Mouse (Mus musculus) lung, postnatal 10 days (tissue): Measurements from ENCODE around the gene Gm42715.
"Not testable (repeated sequence)": the region's sequence is repeated elsewhere in the genome, so short reads cannot be mapped to it uniquely, and the experiment has no call there.

Experiments
- DNase-seq: peaks from one replicate; pipeline ENCODE4 v3.0.0; 2021

Gm42715 gene

DNA sequence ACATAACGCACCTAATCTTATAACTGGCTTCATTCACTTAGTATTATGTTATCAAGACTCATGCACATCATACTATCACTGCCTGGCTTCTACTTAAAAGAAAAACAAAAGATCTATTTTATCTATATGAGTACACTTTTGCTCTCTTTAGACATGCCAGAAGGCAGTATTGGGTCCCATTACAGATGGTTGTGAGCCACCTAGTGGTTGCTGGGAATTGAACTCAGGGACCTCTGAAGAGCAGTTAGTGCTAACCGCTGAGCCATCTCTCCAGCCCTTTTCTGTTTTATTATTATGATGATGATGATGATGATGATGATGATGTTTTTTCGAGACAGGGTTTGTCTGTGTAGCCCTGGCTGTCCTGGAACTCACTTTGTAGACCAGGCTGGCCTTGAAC lies 21.0 kb upstream of the Gm42715 start:
- DNase-seq: peak; percentile 72

GRCm38 (mm10) chr7:127508291-127508690 lies 11.1 kb upstream of the Gm42715 start:
- no peak for DNase-seq

GRCm38 (mm10) chr7:127509830-127510229 lies 9.6 kb upstream of the Gm42715 start:
- not testable (repeated sequence) for DNase-seq

- peak; percentile 28 for DNase-seq
Measured at GRCm38 (mm10) chr7:127511241-127511640, 8.1 kb upstream of the Gm42715 start.

GRCm38 (mm10) chr7:127511808-127512230 lies 7.6 kb upstream of the Gm42715 start, which contains the start of gene Srcap:
Srcap (plus strand) TSS chr7:127511983.
- DNase-seq: peak; percentile 98

GRCm38 (mm10) chr7:127512231-127513015 lies 7.0 kb upstream of the Gm42715 start:
- peak; percentile 94 for DNase-seq

- no peak for DNase-seq
Measured at GRCm38 (mm10) chr7:127513016-127513390, 6.4 kb upstream of the Gm42715 start.

GRCm38 (mm10) chr7:127513781-127514180 lies 5.6 kb upstream of the Gm42715 start:
- no peak for DNase-seq

- no peak for DNase-seq
Measured at GRCm38 (mm10) chr7:127515846-127516245, 3.5 kb upstream of the Gm42715 start.

- DNase-seq: no peak
Measured at GRCm38 (mm10) chr7:127516344-127516743, 3.0 kb upstream of the Gm42715 start.

DNA sequence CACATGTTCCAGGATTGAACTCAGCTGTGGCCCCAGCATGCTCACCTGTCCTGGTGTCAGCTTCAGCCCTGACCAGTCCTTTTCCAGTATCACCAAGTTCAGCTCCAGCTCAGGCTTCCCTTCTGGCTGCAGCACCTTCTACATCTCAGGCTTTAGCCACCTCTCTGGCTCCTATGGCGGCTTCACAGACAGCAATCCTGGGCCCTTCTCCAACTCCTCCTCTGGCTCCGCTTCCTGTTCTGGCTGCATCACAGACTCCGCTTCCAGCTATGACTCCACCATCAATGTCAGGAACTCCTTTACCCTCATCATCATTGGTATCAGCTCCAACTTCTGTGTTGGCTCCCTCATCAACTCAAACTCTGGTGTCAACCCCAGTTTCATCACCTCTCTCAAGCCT lies 22.3 kb downstream of the Gm42715 start:
- no peak for DNase-seq

DNA sequence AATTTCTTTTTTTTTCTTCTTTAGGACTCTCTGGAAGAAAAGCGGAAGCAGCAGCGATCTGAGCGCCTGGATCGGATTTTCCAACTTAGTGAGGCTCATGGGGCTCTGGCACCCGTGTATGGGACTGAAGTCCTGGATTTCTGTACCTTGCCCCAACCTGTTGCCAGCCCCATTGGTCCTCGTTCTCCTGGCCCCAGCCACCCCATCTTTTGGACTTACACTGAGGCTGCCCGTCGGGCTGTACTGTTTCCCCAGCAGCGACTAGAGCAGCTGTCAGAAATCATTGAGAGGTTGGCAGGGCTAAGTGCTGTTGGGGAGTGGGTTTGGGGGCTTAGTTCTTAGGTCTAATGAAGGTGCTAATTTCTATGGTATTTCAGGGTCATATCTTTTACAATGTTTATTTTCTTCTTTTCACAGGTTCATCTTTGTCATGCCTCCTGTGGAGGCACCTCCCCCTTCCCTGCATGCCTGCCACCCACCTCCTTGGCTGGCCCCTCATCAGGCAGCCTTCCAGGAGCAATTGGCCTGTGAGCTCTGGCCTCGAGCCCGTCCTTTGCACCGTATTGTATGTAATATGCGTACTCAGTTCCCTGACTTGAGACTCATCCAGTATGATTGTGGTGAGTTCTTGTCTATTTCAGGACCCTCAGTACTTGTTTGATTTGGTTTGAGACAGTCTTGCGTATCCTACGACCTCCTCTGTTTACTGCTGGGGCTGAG lies 29.9 kb downstream of the Gm42715 start:
- DNase-seq: no peak

DNA sequence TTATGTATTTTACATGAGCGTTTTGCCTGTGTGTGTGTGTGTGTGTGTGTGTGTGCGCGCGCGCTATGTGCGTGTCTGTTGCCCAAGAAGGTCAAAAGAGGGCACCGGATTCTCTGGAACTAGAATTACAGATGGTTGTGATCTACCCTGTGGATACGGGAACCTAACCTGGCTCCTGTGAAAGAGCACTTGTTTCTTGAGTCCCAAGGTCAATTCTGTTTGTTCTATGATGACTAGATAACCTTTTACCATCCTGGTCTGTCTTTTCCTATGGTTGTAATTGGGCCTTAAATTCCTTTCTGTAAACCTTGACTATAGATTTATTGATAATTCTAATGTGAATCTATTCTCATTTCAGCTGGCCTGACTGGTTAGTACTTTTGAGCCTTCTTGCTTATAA lies 32.2 kb downstream of the Gm42715 start:
- no peak for DNase-seq

GRCm38 (mm10) chr7:127560580-127560979 lies 41.2 kb downstream of the Gm42715 start:
- DNase-seq: no peak

DNA sequence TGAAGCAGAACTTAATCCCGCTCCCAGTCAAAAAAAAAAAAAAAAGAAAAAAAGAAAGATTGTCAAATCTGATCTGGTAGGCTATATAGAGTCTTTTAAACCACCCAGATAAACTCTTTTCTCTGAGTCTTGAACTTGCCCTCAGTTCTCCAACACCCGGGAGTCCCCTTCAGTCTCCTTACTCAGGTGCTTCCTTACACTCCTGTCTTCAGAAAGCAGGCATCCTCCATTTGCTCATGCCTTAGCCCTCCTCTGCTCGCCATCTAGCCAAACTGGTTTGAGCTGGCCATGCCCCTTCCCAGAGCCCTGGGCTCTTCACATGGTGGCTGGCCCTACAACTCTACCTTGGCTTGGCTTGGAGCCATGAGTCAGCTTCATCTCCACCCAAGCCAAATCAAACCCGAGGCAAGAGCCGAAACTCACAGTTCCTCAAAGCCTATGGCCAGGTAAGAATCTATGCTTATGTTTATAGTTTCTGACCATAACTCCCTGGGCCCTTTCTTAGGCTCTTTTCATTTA lies 42.0 kb downstream of the Gm42715 start, which contains the start of gene Tmem265:
Gene Tmem265, plus strand, starts transcription at position 51 of the 519 bp plus-strand sequence.
- DNase-seq: no peak

GRCm38 (mm10) chr7:127564381-127565150 lies 45.2 kb downstream of the Gm42715 start:
- peak; percentile 51 for DNase-seq

DNA sequence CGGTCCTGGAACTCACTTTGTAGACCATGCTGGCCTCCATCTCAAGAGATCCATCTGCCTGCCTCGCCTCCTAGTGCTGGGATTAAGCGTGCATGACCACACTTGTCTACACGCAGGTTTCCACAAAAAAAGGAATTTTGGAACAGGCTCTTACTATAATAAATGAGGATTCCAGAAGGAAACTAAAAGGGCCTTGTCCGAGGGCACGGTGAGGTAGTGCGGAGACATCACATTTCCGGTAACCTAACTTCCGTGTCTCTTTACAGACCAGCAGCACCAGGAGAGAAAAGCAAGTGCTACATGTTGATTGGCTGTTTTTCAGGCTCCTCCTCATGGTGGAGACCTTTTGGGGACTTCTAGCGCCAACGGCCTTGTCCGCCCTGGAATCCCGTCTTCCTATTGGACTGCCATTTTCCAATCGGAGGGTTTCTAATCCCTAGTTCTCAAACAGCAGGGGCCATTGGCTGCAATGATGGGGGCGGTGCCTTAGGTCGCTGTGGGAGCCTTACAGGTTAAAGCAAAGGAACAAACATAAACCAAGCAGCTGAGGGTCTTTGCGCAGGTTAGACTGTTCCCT lies 53.6 kb downstream of the Gm42715 start, which contains the start of gene Phkg2:
Gene Phkg2, plus strand, starts transcription at position 446 of the 577 bp plus-strand sequence.
- peak; percentile 97 for DNase-seq

DNA sequence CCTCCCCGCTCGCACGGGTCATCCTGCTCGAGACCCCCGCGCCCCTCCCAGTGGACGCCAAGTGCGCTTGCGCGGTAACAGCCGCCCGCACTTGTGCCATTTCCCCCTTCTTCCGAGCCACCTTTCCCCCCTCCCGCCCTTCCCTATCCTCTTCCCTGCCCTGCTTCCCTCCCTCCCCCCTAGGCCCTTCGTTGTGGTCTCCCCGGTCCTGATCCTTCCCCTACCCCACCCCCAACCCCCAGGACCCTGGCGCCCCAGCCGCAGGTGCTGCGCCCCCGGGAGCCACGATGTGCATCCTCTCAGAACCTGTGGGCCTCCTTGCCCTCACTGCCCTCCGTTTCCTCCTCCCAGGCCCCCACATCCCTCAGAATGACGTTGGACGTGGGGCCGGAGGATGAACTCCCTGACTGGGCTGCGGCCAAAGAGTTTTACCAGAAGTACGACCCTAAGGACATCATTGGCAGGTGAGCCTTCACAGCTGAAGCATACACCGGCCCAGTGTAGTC lies 54.2 kb downstream of the Gm42715 start:
- no peak for DNase-seq

DNA sequence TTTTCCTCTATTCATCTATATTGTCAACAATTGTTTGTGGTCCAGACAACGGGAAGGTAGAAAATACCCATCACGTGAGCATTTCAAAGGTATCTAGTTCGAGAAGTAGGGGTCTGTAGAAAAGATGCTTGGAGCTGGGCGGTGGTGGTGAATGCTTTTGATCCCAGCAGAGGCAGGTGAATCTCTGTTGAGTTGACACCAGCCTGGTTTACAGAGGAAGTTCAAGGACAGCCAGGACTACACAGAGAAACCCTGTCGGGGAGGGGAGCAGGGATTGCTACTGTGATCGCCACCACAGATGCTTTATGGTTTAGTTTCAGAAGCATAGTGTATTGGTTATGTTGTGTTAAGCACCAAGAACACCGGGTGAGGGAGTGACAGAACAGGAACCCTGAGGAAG lies 54.7 kb downstream of the Gm42715 start:
- no peak for DNase-seq

DNA sequence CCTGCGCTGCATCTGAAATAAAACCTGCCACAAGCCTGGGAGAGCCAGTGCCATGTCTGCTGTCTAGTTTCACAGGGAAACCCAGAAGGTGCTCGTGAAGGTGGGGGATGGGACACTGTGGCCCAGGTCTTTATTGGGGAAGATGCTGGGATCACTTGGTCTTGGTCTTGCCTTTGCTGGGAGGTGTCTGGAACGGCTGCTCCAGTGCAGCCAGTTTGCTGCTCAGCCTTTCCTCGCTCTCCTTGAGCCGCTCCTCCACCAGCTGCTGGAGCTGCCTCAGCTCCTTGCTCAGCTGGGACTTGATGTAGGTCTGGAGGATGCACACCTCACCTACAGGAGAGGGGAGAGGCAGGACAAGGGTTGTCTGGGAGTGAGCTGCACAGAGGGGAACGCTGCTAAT lies 63.9 kb downstream of the Gm42715 start:
- DNase-seq: no peak

GRCm38 (mm10) chr7:127585031-127585430 lies 65.6 kb downstream of the Gm42715 start:
- peak; percentile 34 for DNase-seq

GRCm38 (mm10) chr7:127586149-127586548 lies 66.8 kb downstream of the Gm42715 start:
- no peak for DNase-seq
